Mouse (Mus musculus) liver, adult 2 months (tissue): Measurements from ENCODE around the gene Foxp1.

ENCODE experiments used
- CTCF ChIP-seq: fragments of 200-500 bp; IDR thresholded peaks from 2 replicates; pipeline ENCODE4 v1.5.1; 2011; ENCODE audit warnings: low read depth, low read length, control low read depth
- POLR2A ChIP-seq: fragments of 200-500 bp; IDR thresholded peaks from 2 replicates; pipeline ENCODE4 v1.6.1; 2011; ENCODE audit warnings: low read length, control low read depth; ENCODE audit not compliant: insufficient read depth; ENCODE audit errors: extremely low read depth

GRCm38 (mm10) chr6:99339986-99340721, 182.4 kb downstream of the Foxp1 start:
- TF ChIP-seq POLR2A, result no peak
- TF ChIP-seq CTCF, result no peak
